Mouse (Mus musculus) stomach, postnatal 0 days (tissue): ENCODE measurements around the gene Ghsr.

Experiments
- CTCF ChIP-seq: IDR thresholded peaks from 2 replicates; pipeline ENCODE4 v1.5.1; 2016; ENCODE audit warnings: antibody characterized with exemption, low read depth, mild to moderate bottlenecking, moderate library complexity
- EP300 ChIP-seq: optimal IDR thresholded peaks from 2 replicates; pipeline ENCODE3; 2016; ENCODE audit warnings: antibody characterized with exemption

- TF ChIP-seq EP300 (no peak), CTCF (no peak)
These were observed 56.3 kb downstream of the Ghsr start for GRCm38 (mm10) chr3:27427406-27427805.
